ENCODE assay signal across 18 mouse cellular contexts in genomic region chr14:10345905-10346304, GRCm38 (mm10).
DNase-seq lines count a peak whose midpoint lies in the region; ATAC-seq lines count a peak whose summit lies in the region.
"Had no signal": no experiment of that assay in that cellular context is flagged by ENCODE, and none has a peak within 500 bp of the region (broad histone marks: within the 10 kb centered on the region; RNA-seq: fewer than 3 reads in every experiment).

No protein-coding gene starts in this region.

- no peak for ATAC-seq in CD4-positive, CD25-positive, alpha-beta regulatory T cell, adult 4 months
- ATAC-seq: activated CD4-positive, CD25-positive, alpha-beta regulatory T cell, adult 4 months; forebrain, embryonic 13.5 days; forebrain, embryonic 15.5 days; forebrain, postnatal 0 days; Patski had no signal

- DNase-seq in left cerebral cortex, adult 11 months (ENCODE audit: low spot score): peak; percentile 4
- no peak for DNase-seq in left cerebral cortex, postnatal 36 days (ENCODE audit: low spot score in 2 of 2)
- peak; percentile 72 for DNase-seq in brain, adult 2 months (ENCODE audit: low read depth, low spot score)
- DNase-seq in telencephalon, adult 2 months (ENCODE audit: low read depth, low spot score): peak; percentile 74
- DNase-seq: adrenal gland, adult 2 months; adrenal gland, postnatal 10 days; adrenal gland, postnatal 25 days; cerebellum, adult 11-12 months; cerebellum, adult 2 months; cerebellum, adult 9-10 months; cerebellum, postnatal 10 days; cerebellum, postnatal 25 days; forebrain, postnatal 0 days had no signal

- intact Hi-C loops in left cerebral cortex, postnatal 36 days (cut with DNase I): no loop called here

Comparison
In these comparisons a context has a peak if more than half of its experiments do, and no peak if none do; other contexts are left out.
1. DNase-seq: peak in left cerebral cortex, adult 11 months (single experiment), brain, adult 2 months (single experiment) and telencephalon, adult 2 months (single experiment); none in left cerebral cortex, postnatal 36 days (0 of 2).